Mouse (Mus musculus) CH12.LX (cell line): Measurements from ENCODE around the gene Mast3. TPM values are rescaled to one million over a fixed set of nuclear protein-coding genes. Genes with fewer than 3 reads are reported as not detected.

Experiments
- DNase-seq: peaks from one replicate; pipeline ENCODE4 v3.0.0-alpha.2; 2013; ENCODE audit errors: extremely low read depth
- H3K27ac ChIP-seq: 2 replicates; pipeline ENCODE4 v1.5.1; 2012; ENCODE audit warnings: low read depth, mild to moderate bottlenecking, control low read depth, moderate library complexity; ENCODE audit not compliant: insufficient read depth
- H3K27me3 ChIP-seq: replicated peaks from 2 replicates; pipeline ENCODE3; 2012; ENCODE audit warnings: inconsistent platforms
- H3K36me3 ChIP-seq, 2 experiments: replicated peaks in 1 of 2; 2 replicates each; pipeline versions ENCODE3 to v1.6.1; 2012; ENCODE audit warnings: inconsistent platforms in 1 of 2, low read length in 1 of 2, mild to moderate bottlenecking in 1 of 2, mixed read lengths in 1 of 2, moderate library complexity in 1 of 2; ENCODE audit not compliant: control insufficient read depth in 1 of 2, insufficient read depth in 1 of 2
- H3K4me1 ChIP-seq, 2 experiments: 2 replicates each; pipeline ENCODE4 v1.6.1; 2012; ENCODE audit warnings: inconsistent platforms in 1 of 2, moderate library complexity in 1 of 2; ENCODE audit not compliant: insufficient read depth in 2 of 2, control insufficient read depth in 1 of 2
- H3K4me2 ChIP-seq: 2 replicates; pipeline ENCODE4 v1.6.1; 2012; ENCODE audit warnings: low read depth, mild to moderate bottlenecking, control low read depth; ENCODE audit not compliant: poor library complexity, insufficient read depth, severe bottlenecking
- H3K4me3 ChIP-seq, 3 experiments: fragments of 150-350 bp in 1 of 3; sonication (generic) in 1 of 3; replicated peaks in 1 of 3; 2 replicates each; pipeline versions ENCODE3 to v1.5.1; 2011 to 2012; ENCODE audit warnings: low read depth in 2 of 3, low read length in 2 of 3, mild to moderate bottlenecking in 2 of 3, moderate library complexity in 2 of 3, control low read depth in 1 of 3, improper control_type of control experiment in 1 of 3, inconsistent platforms in 1 of 3, mixed read lengths in 1 of 3; ENCODE audit not compliant: poor library complexity in 1 of 3
- H3K79me2 ChIP-seq: replicated peaks from 2 replicates; pipeline ENCODE4 v1.6.1; 2012; ENCODE audit warnings: mild to moderate bottlenecking, moderate library complexity; ENCODE audit not compliant: control insufficient read depth, poor library complexity, insufficient read depth, severe bottlenecking; ENCODE audit errors: extremely low read depth
- H3K9ac ChIP-seq: 2 replicates; pipeline ENCODE4 v1.6.1; 2012; ENCODE audit warnings: low read depth, mild to moderate bottlenecking, control low read depth, moderate library complexity; ENCODE audit not compliant: insufficient read depth
- H3K9me3 ChIP-seq: replicated peaks from 2 replicates; pipeline ENCODE3; 2012; ENCODE audit warnings: low read length, inconsistent platforms, mixed read lengths
- BHLHE40 ChIP-seq: IDR thresholded peaks from 2 replicates; pipeline ENCODE4 v1.6.1; 2011; ENCODE audit warnings: mild to moderate bottlenecking, low read depth, low read length, improper control_type of control experiment
- CTCF ChIP-seq, 2 experiments: IDR thresholded peaks in 1 of 2; conservative IDR thresholded peaks in 1 of 2; 2 replicates each; pipeline ENCODE4 v1.5.1; 2011 to 2012; ENCODE audit warnings: low read depth in 2 of 2, low read length in 2 of 2, improper control_type of control experiment in 1 of 2, inconsistent platforms in 1 of 2, mild to moderate bottlenecking in 1 of 2, moderate library complexity in 1 of 2
- E2F4 ChIP-seq: IDR thresholded peaks from 2 replicates; pipeline ENCODE4 v1.6.1; 2011; ENCODE audit warnings: low read depth, low read length, improper control_type of control experiment; ENCODE audit not compliant: insufficient replicate concordance
- ELF1 ChIP-seq: IDR thresholded peaks from 2 replicates; pipeline ENCODE4 v1.6.1; 2014; ENCODE audit warnings: low read depth, mild to moderate bottlenecking, inconsistent platforms, low read length, improper control_type of control experiment
- ETS1 ChIP-seq: conservative IDR thresholded peaks from 2 replicates; pipeline ENCODE4 v1.6.1; 2012; ENCODE audit warnings: low read depth, mild to moderate bottlenecking, inconsistent platforms, low read length, improper control_type of control experiment, moderate library complexity
- GABPA ChIP-seq: IDR thresholded peaks from 2 replicates; pipeline ENCODE4 v1.6.1; 2012; ENCODE audit warnings: low read depth, low read length, improper control_type of control experiment, inconsistent platforms; ENCODE audit not compliant: insufficient replicate concordance
- HCFC1 ChIP-seq: IDR thresholded peaks from 2 replicates; pipeline ENCODE4 v1.6.1; 2012; ENCODE audit warnings: low read depth, mild to moderate bottlenecking, inconsistent platforms, low read length, improper control_type of control experiment
- IRF4 ChIP-seq: IDR thresholded peaks from 2 replicates; pipeline ENCODE4 v1.6.1; 2014; ENCODE audit warnings: low read depth, mild to moderate bottlenecking, inconsistent platforms, low read length, improper control_type of control experiment
- JUND ChIP-seq: conservative IDR thresholded peaks from 2 replicates; pipeline ENCODE4 v1.6.1; 2011; ENCODE audit warnings: low read depth, low read length, improper control_type of control experiment
- KAT2A ChIP-seq: IDR thresholded peaks from 2 replicates; pipeline ENCODE4 v1.6.1; 2012; ENCODE audit warnings: low read length, improper control_type of control experiment, inconsistent platforms; ENCODE audit not compliant: insufficient replicate concordance
- MAX ChIP-seq: IDR thresholded peaks from 2 replicates; pipeline ENCODE4 v1.6.1; 2011; ENCODE audit warnings: low read length, improper control_type of control experiment
- MAZ ChIP-seq: IDR thresholded peaks from 2 replicates; pipeline ENCODE4 v1.6.1; 2012; ENCODE audit warnings: low read depth, mild to moderate bottlenecking, inconsistent platforms, low read length, improper control_type of control experiment, moderate library complexity
- MEF2A ChIP-seq: IDR thresholded peaks from 2 replicates; pipeline ENCODE4 v1.6.1; 2014; ENCODE audit warnings: low read depth, mild to moderate bottlenecking, inconsistent platforms, low read length, improper control_type of control experiment, borderline replicate concordance
- MXI1 ChIP-seq: IDR thresholded peaks from 2 replicates; pipeline ENCODE4 v1.6.1; 2011; ENCODE audit warnings: mild to moderate bottlenecking, low read depth, low read length, improper control_type of control experiment
- MYC ChIP-seq: IDR thresholded peaks from 2 replicates; pipeline ENCODE4 v1.6.1; 2011; ENCODE audit warnings: low read depth, mild to moderate bottlenecking, improper control_type of control experiment, low read length
- NELFE ChIP-seq: IDR thresholded peaks from 2 replicates; pipeline ENCODE4 v1.6.1; 2011; ENCODE audit warnings: low read depth, low read length, improper control_type of control experiment
- PAX5 ChIP-seq: IDR thresholded peaks from 2 replicates; pipeline ENCODE4 v1.6.1; 2012; ENCODE audit warnings: low read length, inconsistent platforms, mixed read lengths
- POLR2AphosphoS2 ChIP-seq: IDR thresholded peaks from 2 replicates; pipeline ENCODE4 v1.6.1; 2011; ENCODE audit warnings: low read depth, low read length, improper control_type of control experiment
- RAD21 ChIP-seq: IDR thresholded peaks from 2 replicates; pipeline ENCODE4 v1.6.1; 2011; ENCODE audit warnings: low read depth, mild to moderate bottlenecking, low read length, improper control_type of control experiment, moderate library complexity
- RCOR1 ChIP-seq: conservative IDR thresholded peaks from 2 replicates; pipeline ENCODE4 v1.6.1; 2012; ENCODE audit warnings: low read depth, mild to moderate bottlenecking, inconsistent platforms, low read length, improper control_type of control experiment
- SMC3 ChIP-seq: IDR thresholded peaks from 2 replicates; pipeline ENCODE4 v1.6.1; 2011; ENCODE audit warnings: low read depth, low read length, improper control_type of control experiment
- ZC3H11A ChIP-seq: IDR thresholded peaks from 2 replicates; pipeline ENCODE4 v1.6.1; 2012; ENCODE audit warnings: low read depth, mild to moderate bottlenecking, inconsistent platforms, low read length, improper control_type of control experiment
- ZKSCAN1 ChIP-seq: IDR thresholded peaks from 2 replicates; pipeline ENCODE4 v1.6.1; 2012; ENCODE audit warnings: low read depth, inconsistent platforms, low read length, improper control_type of control experiment, borderline replicate concordance
- ZMIZ1 ChIP-seq: IDR thresholded peaks from 2 replicates; pipeline ENCODE4 v1.6.1; 2012; ENCODE audit warnings: low read depth, mild to moderate bottlenecking, inconsistent platforms, low read length, improper control_type of control experiment
- dilution Hi-C: fragments of 300-500 bp; cut with MboI; formaldehyde crosslinking; loops from 2 replicates; pipeline ENCODE4 v1.14.3; 2020; ENCODE audit warnings: low sequenced_read_pairs; ENCODE audit not compliant: extremely low pct_unique_long_range_greater_than_20kb, extremely low pct_ligation_motif_present
- in situ Hi-C: fragments of 300-500 bp; cut with MboI; formaldehyde crosslinking; loops from 3 replicates; pipeline ENCODE4 v1.14.3; 2019; ENCODE audit warnings: low sequenced_read_pairs, low pct_ligation_motif_present, low pct_unique_long_range_greater_than_20kb, mixed read lengths
- polyA plus RNA-seq: library from polyadenylated mRNA; unstranded; fragments of >175 nt; gene quantifications from 2 replicates; pipeline ENCODE4 v1.2.1, GENCODE M21; 2012; ENCODE audit warnings: low read depth; ENCODE audit not compliant: insufficient read length
- total RNA-seq, 2 experiments: library from RNA; depleted of rRNA; stranded (reverse); fragments of 300-350 nt in 1 of 2; fragments of >200 nt in 1 of 2; gene quantifications; 2 replicates each; pipeline ENCODE4 v1.2.3; 2012 to 2014

The Mast3 gene
- total and polyA plus RNA-seq, 3 experiments = 7.0 to 23.4 (median 11.6) TPM

- H3K9me3 ChIP-seq = no peaks in the 10 kb centered on the region
- H3K9ac ChIP-seq = no peak overlapping the region
- H3K4me3 ChIP-seq = no peak overlapping the region
- no peak overlapping the region for H3K27ac ChIP-seq
- dilution Hi-C loops = no loop called here
- H3K79me2 ChIP-seq = no peaks in the 10 kb centered on the region
- in situ Hi-C loops = no loop called here
- H3K27me3 ChIP-seq = no peaks in the 10 kb centered on the region
- peaks cover 69 to 85% of the 10 kb centered on the region in 2 experiments for H3K36me3 ChIP-seq
- DNase-seq = no peak
- no peaks in the 10 kb centered on the region for H3K4me1 ChIP-seq
- TF ChIP-seq POLR2AphosphoS2 (no peak), HCFC1 (no peak), NELFE (no peak), MEF2A (no peak), MXI1 (no peak), ZKSCAN1 (no peak), ELF1 (no peak), RAD21 (no peak), MAX (no peak)
- no peak overlapping the region for H3K4me2 ChIP-seq
These were observed 11.8 kb upstream of the Mast3 start for GRCm38 (mm10) chr8:70816679-70817078.

GRCm38 (mm10) chr8:70812885-70813284, 8.0 kb upstream of the Mast3 start:
- Histone ChIP-seq H3K4me1 (peaks cover 10 to 27% of the 10 kb centered on the region in 2 experiments), H3K27ac (no peak overlapping the region), H3K4me3 (no peak overlapping the region), H3K36me3 (peaks cover 55 to 68% of the 10 kb centered on the region in 2 experiments), H3K9ac (no peak overlapping the region), H3K4me2 (no peak overlapping the region), H3K27me3 (no peaks in the 10 kb centered on the region), H3K9me3 (no peaks in the 10 kb centered on the region), H3K79me2 (peaks cover 7% of the 10 kb centered on the region; the same call in 1 of the 2 replicates)
- in situ Hi-C loops (no loop called here), dilution Hi-C loops (no loop called here)
- DNase-seq = no peak
- TF ChIP-seq BHLHE40 (no peak), KAT2A (no peak), RCOR1 (no peak), SMC3 (no peak), ZKSCAN1 (no peak), MYC (no peak), RAD21 (no peak), MAZ (no peak), PAX5 (no peak), ETS1 (no peak), ELF1 (no peak), CTCF (conservative IDR thresholded peaks at IDR 0.05 in 1 of 2, IDR thresholded peaks at IDR 0.05 in 1 of 2; ENCODE audit: low read depth in 2 of 2, low read length in 2 of 2) (no peak), ZC3H11A (no peak), IRF4 (no peak), JUND (no peak), GABPA (no peak), MEF2A (no peak), E2F4 (no peak), ZMIZ1 (no peak)
